Mouse (Mus musculus) limb, embryonic 15.5 days (tissue): ENCODE measurements around the gene Nol7. TPM values are rescaled to one million over a fixed set of nuclear protein-coding genes. Genes with fewer than 3 reads are reported as not detected.

Source experiments
- ATAC-seq: fragments of 200-750 bp; cut with Nextera tagmentation; 2 replicates; pipeline ENCODE4 v1.8.0; 2017; ENCODE audit warnings: low read depth, moderate TSS enrichment; ENCODE audit not compliant: insufficient number of reproducible peaks, low FRiP score, low TSS enrichment
- H3K27ac ChIP-seq: fragments of 300-500 bp; sonication (generic); 2 replicates; pipeline ENCODE4 v1.5.1; 2015; ENCODE audit warnings: moderate library complexity, mild to moderate bottlenecking, inconsistent platforms
- H3K27me3 ChIP-seq: fragments of 300-500 bp; sonication (generic); 2 replicates; pipeline ENCODE4 v1.6.1; 2015; ENCODE audit warnings: inconsistent platforms
- H3K36me3 ChIP-seq: fragments of 300-500 bp; sonication (generic); 2 replicates; pipeline ENCODE4 v1.6.1; 2015; ENCODE audit warnings: inconsistent platforms
- H3K4me1 ChIP-seq: fragments of 300-500 bp; sonication (generic); 2 replicates; pipeline ENCODE4 v1.6.1; 2015; ENCODE audit warnings: inconsistent platforms
- H3K4me2 ChIP-seq: fragments of 300-500 bp; sonication (generic); 2 replicates; pipeline ENCODE4 v1.6.1; 2015; ENCODE audit warnings: mild to moderate bottlenecking, inconsistent platforms
- H3K4me3 ChIP-seq: fragments of 300-500 bp; sonication (generic); 2 replicates; pipeline ENCODE4 v1.5.1; 2015; ENCODE audit warnings: mild to moderate bottlenecking, inconsistent platforms
- H3K9ac ChIP-seq: fragments of 300-500 bp; sonication (generic); 2 replicates; pipeline ENCODE4 v1.6.1; 2015; ENCODE audit warnings: inconsistent platforms
- H3K9me3 ChIP-seq: fragments of 300-500 bp; sonication (generic); 2 replicates; pipeline ENCODE4 v1.6.1; 2016; ENCODE audit warnings: inconsistent platforms
- WGBS: fragments of 180-500 bp; shearing (Covaris S2); methylation state at CpG from one replicate; pipeline ENCODE4 v1.1.7; 2015; 5-methylcytosine and 5-hydroxymethylcytosine counted together
- polyA plus RNA-seq: library from polyadenylated mRNA; unstranded; fragments of >200 nt; fragmentation: Nextera tagmentation; extraction: Ambion mirVana; gene quantifications from 2 replicates; pipeline ENCODE4 v1.2.1, GENCODE M21; 2015

Gene Nol7
- polyA plus RNA-seq, 1 experiment from 2014 or later, result 135 TPM

DNA sequence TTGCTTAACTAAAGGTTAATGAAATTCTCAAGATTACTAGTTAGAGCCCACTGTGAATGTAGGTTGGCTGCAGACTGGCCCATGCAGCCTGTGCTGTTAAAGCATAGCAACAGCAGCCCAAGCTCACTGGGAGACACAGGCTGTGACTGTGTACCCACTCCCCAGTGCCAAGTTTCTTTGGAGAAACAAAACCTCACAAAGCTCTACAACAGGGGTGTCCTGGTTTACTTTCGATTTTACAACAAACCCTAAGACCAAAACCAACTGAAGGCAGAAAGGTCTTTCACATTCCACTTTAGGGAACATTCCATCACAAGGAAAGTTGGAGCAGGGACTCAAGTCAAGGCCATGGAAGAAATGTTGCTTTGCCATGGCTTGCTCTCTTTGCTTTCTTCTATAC is 44.4 kb downstream of the Nol7 start:
- no peak overlapping the region for H3K9ac ChIP-seq
- WGBS, result 85% methylated on average over 1 of the region's 1 CpGs
- no peak overlapping the region for H3K4me2 ChIP-seq
- no peaks in the 10 kb centered on the region for H3K27me3 ChIP-seq
- H3K36me3 ChIP-seq, result no peaks in the 10 kb centered on the region
- ATAC-seq, result no peak
- H3K4me3 ChIP-seq, result no peak overlapping the region
- H3K27ac ChIP-seq, result no peak overlapping the region
- H3K9me3 ChIP-seq, result no peaks in the 10 kb centered on the region
- H3K4me1 ChIP-seq, result peaks cover 5% of the 10 kb centered on the region; the same call in 1 of the 2 replicates

DNA sequence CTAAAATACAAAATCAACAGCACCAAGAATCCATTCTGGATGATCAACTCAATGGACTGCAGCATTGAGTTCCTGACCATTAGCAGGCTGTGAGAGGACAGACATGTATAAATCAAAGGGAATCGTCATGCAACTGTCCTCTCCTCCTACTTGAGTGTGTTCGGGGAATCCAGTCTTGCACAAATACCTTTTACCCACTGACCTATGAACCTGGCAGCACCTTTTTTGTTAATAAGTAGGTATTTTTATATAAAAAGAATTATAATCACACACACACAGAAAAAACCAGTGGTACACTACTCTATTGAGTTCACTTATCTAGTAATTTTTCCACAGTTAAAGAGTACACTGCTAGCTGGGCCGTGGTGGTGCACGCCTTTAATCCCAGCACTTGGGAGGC is 45.5 kb downstream of the Nol7 start:
- Histone ChIP-seq H3K4me3 (no peak overlapping the region), H3K27ac (no peak overlapping the region), H3K9me3 (no peaks in the 10 kb centered on the region), H3K36me3 (no peaks in the 10 kb centered on the region), H3K27me3 (no peaks in the 10 kb centered on the region), H3K4me2 (no peak overlapping the region), H3K4me1 (peaks cover 5% of the 10 kb centered on the region; the same call in 1 of the 2 replicates), H3K9ac (no peak overlapping the region)
- ATAC-seq, result no peak
- 94% methylated on average over 4 of the region's 4 CpGs for WGBS

DNA sequence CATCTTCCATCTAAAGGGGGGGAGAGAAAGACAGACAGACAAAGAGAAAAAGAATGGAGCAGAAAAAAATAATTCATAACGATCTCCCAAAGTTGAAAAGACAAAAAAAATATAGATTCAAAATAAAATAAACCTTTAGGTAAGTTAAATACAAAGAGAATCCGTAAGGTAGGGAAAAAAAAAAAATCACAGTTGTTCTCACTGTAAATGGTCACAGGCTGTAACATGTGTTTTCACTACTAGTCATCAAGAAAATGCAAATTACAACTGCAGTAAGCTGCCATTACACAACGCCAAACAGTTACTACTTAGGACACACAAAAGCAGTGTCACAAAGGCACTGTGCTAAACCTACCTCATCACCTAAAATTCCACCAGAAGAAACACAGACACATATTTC is 46.5 kb downstream of the Nol7 start:
- WGBS, result 79% methylated on average over 3 of the region's 3 CpGs
- no peaks in the 10 kb centered on the region for H3K27me3 ChIP-seq
- no peak overlapping the region for H3K4me2 ChIP-seq
- no peak overlapping the region for H3K27ac ChIP-seq
- H3K36me3 ChIP-seq, result no peaks in the 10 kb centered on the region
- H3K9me3 ChIP-seq, result no peaks in the 10 kb centered on the region
- ATAC-seq, result no peak
- H3K4me1 ChIP-seq, result peaks cover 5% of the 10 kb centered on the region; the same call in 1 of the 2 replicates
- H3K9ac ChIP-seq, result no peak overlapping the region
- H3K4me3 ChIP-seq, result no peak overlapping the region

DNA sequence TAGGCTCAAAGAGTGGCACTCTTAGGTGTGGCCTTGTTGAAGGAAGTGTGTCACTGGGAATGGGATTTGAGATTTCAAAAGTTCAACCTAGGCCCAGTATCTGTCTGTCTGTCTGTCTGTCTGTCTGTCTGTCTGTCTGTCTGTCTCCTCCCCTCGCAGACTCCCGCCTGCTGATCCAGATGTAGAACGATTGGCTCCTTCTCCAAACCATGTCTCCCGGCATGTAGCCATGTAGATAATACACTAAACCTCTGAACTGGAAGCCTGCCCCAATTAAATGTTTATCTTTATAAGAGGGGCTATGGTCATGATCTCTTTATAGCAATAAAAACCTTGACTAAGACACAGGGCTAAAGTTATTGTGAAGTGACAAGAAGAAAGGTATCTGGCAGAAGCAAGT is 47.6 kb downstream of the Nol7 start:
- Histone ChIP-seq H3K9me3 (no peaks in the 10 kb centered on the region), H3K4me2 (no peak overlapping the region), H3K36me3 (no peaks in the 10 kb centered on the region), H3K9ac (no peak overlapping the region), H3K4me3 (no peak overlapping the region), H3K27me3 (no peaks in the 10 kb centered on the region), H3K4me1 (peaks cover 5% of the 10 kb centered on the region; the same call in 1 of the 2 replicates), H3K27ac (no peak overlapping the region)
- whole genome bisulfite sequencing, result 93% methylated on average over 4 of the region's 4 CpGs
- ATAC-seq, result no peak

DNA sequence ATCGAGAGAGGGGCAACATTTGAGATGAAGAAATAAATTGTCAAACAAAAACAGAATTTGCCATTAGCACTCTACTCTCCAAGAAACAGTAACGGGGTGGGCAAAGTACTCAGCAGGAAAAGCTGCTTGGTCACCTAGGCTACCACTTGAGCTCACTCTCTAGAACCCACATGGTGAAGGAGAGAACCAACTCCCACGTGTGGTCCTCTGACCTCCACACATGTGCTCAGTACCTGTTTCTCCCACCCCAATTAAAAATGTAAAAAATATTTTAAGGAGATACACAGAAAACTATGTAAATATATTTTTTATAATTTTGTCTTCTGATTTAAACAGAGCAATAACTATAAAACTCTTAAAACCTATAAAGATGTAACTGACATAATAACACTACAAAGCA is 49.5 kb downstream of the Nol7 start:
- Histone ChIP-seq H3K9ac (no peak overlapping the region), H3K27me3 (no peaks in the 10 kb centered on the region), H3K4me1 (peaks cover 5% of the 10 kb centered on the region; the same call in 1 of the 2 replicates), H3K9me3 (no peaks in the 10 kb centered on the region), H3K4me3 (no peak overlapping the region), H3K36me3 (no peaks in the 10 kb centered on the region), H3K27ac (no peak overlapping the region), H3K4me2 (no peak overlapping the region)
- ATAC-seq, result no peak
- WGBS, result 64% methylated on average over 3 of the region's 3 CpGs

DNA sequence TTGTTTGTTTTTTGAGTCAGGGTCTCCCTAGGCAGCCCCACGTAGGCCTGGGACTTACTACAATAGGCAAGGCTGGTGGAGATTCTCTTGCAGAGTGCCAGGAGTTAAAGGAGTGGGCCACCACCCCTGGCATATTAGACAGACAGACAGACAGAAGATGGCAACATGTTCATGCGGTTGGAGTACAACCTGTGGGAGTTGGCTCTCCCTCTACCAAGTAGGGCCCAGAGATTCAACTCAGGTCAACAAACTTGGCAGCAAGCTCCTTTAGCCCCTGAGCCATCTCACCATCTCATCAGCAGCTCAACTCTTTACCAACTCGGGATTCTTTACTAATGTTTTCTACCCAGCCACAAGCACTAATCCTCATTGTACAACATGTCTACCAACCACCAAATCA is 52.5 kb downstream of the Nol7 start:
- H3K4me3 ChIP-seq, result no peak overlapping the region
- no peak for ATAC-seq
- 80% methylated on average over 3 of the region's 3 CpGs for WGBS
- H3K4me1 ChIP-seq, result peaks cover 5% of the 10 kb centered on the region; the same call in 1 of the 2 replicates
- no peaks in the 10 kb centered on the region for H3K36me3 ChIP-seq
- no peaks in the 10 kb centered on the region for H3K27me3 ChIP-seq
- no peaks in the 10 kb centered on the region for H3K9me3 ChIP-seq
- no peak overlapping the region for H3K27ac ChIP-seq
- no peak overlapping the region for H3K4me2 ChIP-seq
- no peak overlapping the region for H3K9ac ChIP-seq

DNA sequence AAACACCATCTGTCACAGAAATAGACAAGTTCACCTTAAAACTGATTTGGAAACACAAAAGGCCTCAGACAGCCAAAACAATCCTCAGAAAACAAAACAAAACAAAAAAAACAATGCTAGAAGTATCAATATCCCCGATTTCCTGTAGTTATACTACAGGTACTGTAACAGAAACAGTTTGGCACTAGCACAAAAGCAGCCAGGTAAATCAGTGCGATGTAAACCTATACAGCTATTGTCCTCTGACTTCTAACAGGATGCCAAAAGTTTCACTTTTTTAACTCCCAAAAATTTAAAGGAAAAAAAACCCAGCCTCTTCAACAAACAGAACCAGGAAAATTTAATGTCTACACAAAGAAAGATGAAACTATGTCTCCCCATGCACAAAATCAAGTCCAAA is 54.0 kb downstream of the Nol7 start:
- no peak for ATAC-seq
- Histone ChIP-seq H3K9ac (no peak overlapping the region), H3K27me3 (no peaks in the 10 kb centered on the region), H3K36me3 (no peaks in the 10 kb centered on the region), H3K27ac (no peak overlapping the region), H3K4me1 (0 out of 2 replicates have a peak, but pooled peaks cover 2% of the 10 kb centered on the region), H3K4me2 (no peak overlapping the region), H3K9me3 (no peaks in the 10 kb centered on the region), H3K4me3 (no peak overlapping the region)
- 83% methylated on average over 2 of the region's 2 CpGs for WGBS

DNA sequence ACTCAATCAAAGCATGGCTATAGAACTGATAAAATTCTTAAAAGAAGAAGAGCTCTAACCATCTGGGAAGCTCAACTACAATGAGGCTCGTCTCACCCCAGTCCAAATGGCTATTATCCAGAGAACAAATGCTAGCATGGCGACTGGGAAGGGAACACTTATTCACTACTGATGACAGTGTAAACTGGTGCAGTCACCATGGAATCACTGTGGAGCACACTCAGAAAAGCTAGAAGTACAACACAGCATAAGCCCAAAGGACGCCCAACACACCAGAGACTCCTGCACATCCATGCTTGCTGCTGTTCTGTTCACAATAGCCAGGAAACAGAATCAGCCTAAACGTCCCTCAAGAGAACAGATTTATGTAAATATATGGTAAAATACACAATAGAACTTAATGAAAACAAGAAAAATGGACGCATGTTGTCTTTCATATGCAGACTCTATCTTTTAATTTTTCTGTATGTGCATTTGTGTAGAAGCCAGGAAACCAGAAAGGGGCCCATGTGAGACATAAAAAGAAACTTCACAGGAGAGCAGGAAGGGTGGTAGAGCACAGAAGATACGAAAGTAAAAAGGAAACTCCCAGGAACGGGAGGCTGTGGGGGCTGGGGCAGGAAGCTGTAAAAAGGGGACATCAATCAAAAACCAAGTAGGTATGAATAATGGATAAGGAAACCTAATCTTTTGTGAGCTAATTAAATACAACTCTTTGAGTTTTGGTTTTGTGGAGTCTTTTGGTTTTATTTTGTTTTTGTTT is 54.8 kb downstream of the Nol7 start:
- no peak overlapping the region for H3K27ac ChIP-seq
- no peaks in the 10 kb centered on the region for H3K4me1 ChIP-seq
- no peaks in the 10 kb centered on the region for H3K27me3 ChIP-seq
- H3K9me3 ChIP-seq, result no peaks in the 10 kb centered on the region
- H3K9ac ChIP-seq, result no peak overlapping the region
- WGBS, result 43% methylated on average over 7 of the region's 7 CpGs
- H3K4me2 ChIP-seq, result no peak overlapping the region
- no peaks in the 10 kb centered on the region for H3K36me3 ChIP-seq
- H3K4me3 ChIP-seq, result no peak overlapping the region
- ATAC-seq, result no peak

DNA sequence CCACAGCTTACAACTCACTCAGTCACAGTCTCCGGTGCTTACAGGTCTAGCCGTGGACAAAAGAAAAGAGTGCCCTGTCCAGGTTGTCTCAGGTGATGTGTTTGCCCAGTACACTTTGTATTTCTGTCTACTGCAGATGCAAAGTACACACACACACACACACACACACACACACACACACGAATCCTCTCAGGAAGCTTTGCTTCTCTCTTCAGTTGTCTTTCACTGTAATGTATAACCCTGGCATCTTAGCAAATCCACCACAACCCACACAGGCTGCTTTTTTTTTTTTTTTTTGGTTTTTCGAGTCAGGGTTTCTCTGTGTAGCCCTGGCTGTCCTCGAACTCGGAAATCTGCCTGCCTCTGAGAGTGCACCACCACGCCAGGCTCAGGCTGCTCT is 56.2 kb downstream of the Nol7 start:
- Histone ChIP-seq H3K4me2 (no peak overlapping the region), H3K9me3 (no peaks in the 10 kb centered on the region), H3K4me3 (no peak overlapping the region), H3K27me3 (no peaks in the 10 kb centered on the region), H3K27ac (no peak overlapping the region), H3K4me1 (no peaks in the 10 kb centered on the region), H3K9ac (no peak overlapping the region), H3K36me3 (no peaks in the 10 kb centered on the region)
- ATAC-seq, result no peak
- 83% methylated on average over 7 of the region's 7 CpGs for WGBS

Other genes with a start within 250 kb of the Nol7 start
- 45.6 and 45.8 TPM in 2 replicates for gene Tbc1d7, start 226.9 kb upstream of the Nol7 start, polyA plus RNA-seq
- 0.89 and 1.2 TPM in 2 replicates for gene Gfod1, start 94.2 kb upstream of the Nol7 start, polyA plus RNA-seq
- gene Sirt5, start 32.9 kb upstream of the Nol7 start, polyA plus RNA-seq, result 24.3 and 25.7 TPM in 2 replicates
- 8.1 and 8.8 TPM in 2 replicates for gene Ranbp9, start 82.9 kb downstream of the Nol7 start, polyA plus RNA-seq
- gene Mcur1, start 161.8 kb downstream of the Nol7 start, polyA plus RNA-seq, result 12.7 and 15.4 TPM in 2 replicates
- gene Rnf182, start 217.3 kb downstream of the Nol7 start, polyA plus RNA-seq, result 6.6 TPM in 2 replicates